Mouse (Mus musculus) common myeloid progenitor, adult 5-6 weeks (primary cell): Measurements from ENCODE around the gene Wdr19. TPM values are rescaled to one million over a fixed set of nuclear protein-coding genes. Genes with fewer than 3 reads are reported as not detected.

Source experiments
- ATAC-seq: replicated peaks from 2 replicates; pipeline ENCODE4 v1.8.0; 2016; ENCODE audit warnings: low read depth, mild to moderate bottlenecking, moderate TSS enrichment, inconsistent platforms; ENCODE audit not compliant: poor library complexity, severe bottlenecking
- total RNA-seq: library from RNA; stranded (forward); fragments of 200-1000, 187-1606 nt; gene quantifications from 2 replicates; pipeline ENCODE4 v1.2.3, GENCODE M21; 2017

Gene Wdr19
- total RNA-seq: 4.3 and 4.7 TPM in 2 replicates

- peak; percentile 99 for ATAC-seq
These were observed at the start of gene Wdr19 for GRCm38 (mm10) chr5:65199346-65200128. Wdr19 (plus strand) TSS chr5:65199696.

GRCm38 (mm10) chr5:65149706-65150105, 49.8 kb upstream of the Wdr19 start:
- no peak for ATAC-seq

DNA sequence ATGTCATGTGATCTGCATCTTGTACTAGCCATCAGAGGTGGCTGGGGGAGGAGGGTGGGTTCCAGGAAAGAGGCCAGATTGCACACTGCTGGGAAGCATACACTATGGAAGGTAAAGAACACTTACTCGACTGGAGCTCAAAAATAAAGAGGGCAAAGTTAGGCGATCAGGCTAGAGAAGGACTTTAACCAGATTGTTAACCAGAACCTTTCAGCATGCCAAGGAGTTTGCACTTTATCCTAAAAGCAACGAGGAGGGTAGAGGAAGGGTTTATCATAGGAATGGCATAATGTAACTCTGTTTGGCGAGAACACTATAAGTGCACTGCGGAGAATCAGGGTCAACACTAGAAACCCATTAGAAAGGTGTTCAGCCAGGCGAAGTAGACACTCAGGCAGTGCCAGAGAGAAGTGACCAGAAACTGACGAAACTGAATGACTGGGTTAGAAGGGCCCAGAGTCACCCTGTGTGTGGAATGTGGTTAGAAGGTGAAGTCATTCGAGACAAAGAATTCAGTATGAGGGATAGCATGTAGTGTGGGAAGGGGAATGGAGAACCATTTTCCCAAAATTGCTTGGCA, 49.0 kb upstream of the Wdr19 start:
- ATAC-seq: no peak

GRCm38 (mm10) chr5:65151276-65151675, 48.2 kb upstream of the Wdr19 start:
- ATAC-seq: no peak

DNA sequence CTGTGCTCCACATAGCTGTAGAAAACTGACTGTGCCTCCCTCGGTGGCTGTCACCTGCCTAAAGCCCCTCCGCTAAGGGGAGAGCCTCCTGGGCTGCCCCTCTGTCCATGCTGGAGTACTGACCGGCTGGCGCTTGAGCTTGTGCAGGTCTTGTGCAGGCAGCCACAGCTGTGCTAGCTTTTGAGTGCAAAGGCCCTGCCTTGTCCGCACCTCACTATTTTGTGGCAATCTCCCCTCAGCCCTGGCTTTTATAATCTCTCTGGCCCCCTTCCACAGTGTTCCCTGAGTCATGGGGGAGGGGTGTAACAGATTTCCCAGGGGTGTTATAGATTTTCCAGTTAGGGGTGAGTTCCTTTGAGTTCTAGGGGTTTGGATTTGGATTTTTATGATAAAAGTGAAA, 47.7 kb upstream of the Wdr19 start:
- ATAC-seq: no peak

- no peak for ATAC-seq
These were observed 45.2 kb upstream of the Wdr19 start for GRCm38 (mm10) chr5:65154287-65154686.

DNA sequence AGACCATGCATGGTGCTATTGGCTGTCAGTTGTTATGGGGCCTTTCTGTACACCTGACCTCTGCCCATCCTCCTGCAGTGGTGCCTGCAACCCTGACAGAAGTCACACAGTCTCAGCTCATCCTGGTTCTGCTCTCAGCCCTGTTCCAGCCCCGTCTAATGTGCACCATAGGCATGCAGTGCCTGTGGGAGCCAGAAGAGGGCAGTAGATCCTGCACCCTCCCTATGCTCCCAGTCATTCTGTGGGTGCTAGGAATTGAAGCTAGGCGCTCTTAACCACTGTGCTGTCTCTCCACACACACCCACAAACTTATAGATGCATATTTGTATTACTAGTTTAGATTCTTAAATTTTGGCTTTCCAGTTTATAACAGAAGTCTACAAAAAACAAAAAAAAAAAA, 42.6 kb upstream of the Wdr19 start:
- peak; percentile 88 for ATAC-seq

GRCm38 (mm10) chr5:65157412-65158381, 41.8 kb upstream of the Wdr19 start:
- 0 out of 2 replicates have a peak, but pooled peaks have one; percentile 36 for ATAC-seq

GRCm38 (mm10) chr5:65158696-65159305, 40.7 kb upstream of the Wdr19 start:
- ATAC-seq: no peak

GRCm38 (mm10) chr5:65163001-65163400, 36.5 kb upstream of the Wdr19 start:
- ATAC-seq: no peak

GRCm38 (mm10) chr5:65163489-65164092, 35.9 kb upstream of the Wdr19 start:
- no peak for ATAC-seq

DNA sequence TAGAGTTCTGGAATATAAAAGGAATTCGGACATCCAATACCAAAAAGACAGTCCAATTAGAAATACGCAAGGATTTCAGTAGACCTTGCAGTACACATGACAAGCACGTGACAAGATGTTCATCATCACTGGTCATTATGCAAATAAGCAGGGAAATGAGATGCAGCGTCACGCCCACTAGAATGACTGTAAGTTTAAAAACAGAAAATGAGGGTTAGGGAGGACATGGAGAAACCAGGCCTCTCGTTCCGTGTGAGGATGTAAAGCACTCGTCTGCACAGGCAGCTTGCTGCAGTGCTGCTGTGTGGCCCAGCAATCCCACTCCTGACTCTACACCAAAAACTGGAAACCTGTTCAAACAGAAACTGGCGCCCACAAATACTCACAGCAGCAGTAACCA, 29.3 kb upstream of the Wdr19 start:
- ATAC-seq: no peak

GRCm38 (mm10) chr5:65175035-65175917, 24.2 kb upstream of the Wdr19 start:
- no peak for ATAC-seq

DNA sequence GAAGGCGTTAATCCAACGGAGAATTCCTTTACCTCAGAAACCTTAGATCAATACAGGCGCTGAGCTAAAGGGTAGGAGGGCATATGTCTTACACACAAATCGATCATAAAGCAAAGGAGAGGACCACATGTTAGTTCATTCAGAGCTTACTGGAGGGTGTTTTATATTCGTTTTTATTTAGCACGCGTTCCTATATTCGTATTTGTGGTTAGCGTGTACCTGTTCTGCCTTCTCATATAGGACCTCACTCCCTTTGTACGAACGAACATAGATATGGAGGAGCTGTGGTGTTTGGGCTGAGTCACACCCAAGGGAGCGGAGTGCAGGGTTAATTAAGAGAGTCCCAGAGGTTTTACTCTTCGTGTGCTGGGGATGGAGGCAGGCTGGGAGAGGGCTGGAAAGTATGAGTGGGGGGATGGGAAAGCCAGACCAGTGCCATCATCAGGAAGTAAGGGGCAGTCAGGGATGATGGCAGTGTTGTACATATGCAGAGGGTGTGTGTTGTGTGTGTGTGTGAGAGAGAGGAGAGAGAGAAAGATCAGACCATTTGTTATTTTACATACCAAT, 23.5 kb upstream of the Wdr19 start:
- no peak for ATAC-seq

DNA sequence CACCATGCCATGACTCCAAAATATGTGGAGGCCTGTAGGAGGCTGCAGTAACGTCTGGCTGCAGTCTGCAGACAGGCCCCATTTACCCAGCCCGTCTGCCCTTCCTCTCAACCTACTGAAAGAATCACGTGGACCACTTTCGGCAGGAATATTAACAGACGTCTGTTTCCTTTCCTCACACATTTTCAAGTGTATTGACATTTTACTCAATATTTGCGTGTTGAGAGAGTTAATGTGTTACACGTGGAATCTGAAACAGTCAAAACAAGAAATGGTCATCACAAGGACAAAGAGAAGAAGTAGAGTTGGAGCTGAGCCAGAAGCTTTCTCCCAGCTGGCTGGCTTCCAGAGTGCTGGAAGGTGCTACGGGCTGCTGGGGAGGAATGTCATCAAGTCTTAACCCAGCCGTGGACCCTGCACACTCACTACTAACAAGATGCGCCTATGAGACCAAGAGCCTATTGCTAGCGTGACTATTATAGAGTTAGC, 22.4 kb upstream of the Wdr19 start:
- ATAC-seq: no peak

DNA sequence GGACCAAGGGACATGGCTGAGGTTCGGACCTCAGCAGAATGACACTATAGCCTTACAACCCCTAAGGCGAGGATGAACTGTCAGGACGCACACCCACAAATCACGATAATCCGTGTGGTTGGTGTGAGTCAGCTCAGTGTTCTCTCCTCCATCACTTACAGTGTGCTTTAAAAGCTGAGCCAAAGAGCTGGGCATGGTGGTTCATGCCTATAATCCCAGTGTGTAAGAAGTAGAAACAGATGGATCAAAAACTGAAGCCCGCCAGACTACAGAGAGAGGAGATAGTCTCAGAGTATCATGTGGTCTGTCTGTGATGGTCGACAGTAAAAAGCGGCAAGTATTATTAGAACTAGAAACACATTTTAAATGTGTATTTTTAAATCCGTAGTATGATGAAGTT, 21.0 kb upstream of the Wdr19 start:
- ATAC-seq: no peak

DNA sequence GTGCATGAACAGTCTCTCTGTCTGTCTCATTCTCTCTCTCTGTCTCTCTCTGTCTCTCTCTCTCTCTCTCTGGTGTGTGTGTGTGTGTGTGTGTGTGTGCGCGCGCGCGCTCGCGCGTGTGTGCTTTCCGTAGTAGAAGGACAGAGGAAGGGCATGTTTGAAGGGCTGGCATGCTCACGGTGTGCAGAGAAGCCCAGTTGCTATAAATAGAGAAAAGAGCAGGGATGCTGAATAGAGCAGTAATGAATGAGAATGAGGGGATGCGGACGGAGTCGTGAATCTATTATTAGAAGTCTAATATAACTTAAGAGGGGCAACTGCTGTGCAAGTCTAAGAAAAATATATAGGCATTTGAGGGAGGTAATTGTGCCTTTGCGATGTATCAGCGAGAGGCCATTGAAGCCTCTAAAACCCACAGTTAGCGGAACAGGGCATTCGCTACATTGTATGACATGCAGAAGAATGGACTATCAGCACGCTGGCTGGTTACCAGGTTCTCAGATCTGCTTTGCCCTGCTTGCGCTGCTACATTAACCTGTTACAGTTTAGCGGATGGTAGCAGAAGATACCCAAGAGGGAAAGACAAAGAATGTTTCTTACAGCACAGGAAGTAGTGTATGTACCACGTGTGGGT, 18.2 kb upstream of the Wdr19 start:
- no peak for ATAC-seq

GRCm38 (mm10) chr5:65181794-65182169, 17.7 kb upstream of the Wdr19 start:
- no peak for ATAC-seq
